Mouse (Mus musculus) fat pad, adult 2 months (tissue): ENCODE data around the gene Tra2a.
"Not testable (repeated sequence)": the region's sequence is repeated elsewhere in the genome, so short reads cannot be mapped to it uniquely, and the experiment has no call there.

Experiments used
- DNase-seq: peaks from one replicate; pipeline ENCODE4 v3.0.0-alpha.2; 2011; ENCODE audit warnings: low read depth, low spot score; ENCODE audit errors: extremely low read depth

Gene Tra2a

GRCm38 (mm10) chr6:49263847-49264243 lies at the start of gene Tra2a:
Gene Tra2a (minus strand): TSS chr6:49264033.
- DNase-seq: no peak

GRCm38 (mm10) chr6:49298286-49298685 lies 34.5 kb upstream of the Tra2a start:
- DNase-seq: no peak

DNA sequence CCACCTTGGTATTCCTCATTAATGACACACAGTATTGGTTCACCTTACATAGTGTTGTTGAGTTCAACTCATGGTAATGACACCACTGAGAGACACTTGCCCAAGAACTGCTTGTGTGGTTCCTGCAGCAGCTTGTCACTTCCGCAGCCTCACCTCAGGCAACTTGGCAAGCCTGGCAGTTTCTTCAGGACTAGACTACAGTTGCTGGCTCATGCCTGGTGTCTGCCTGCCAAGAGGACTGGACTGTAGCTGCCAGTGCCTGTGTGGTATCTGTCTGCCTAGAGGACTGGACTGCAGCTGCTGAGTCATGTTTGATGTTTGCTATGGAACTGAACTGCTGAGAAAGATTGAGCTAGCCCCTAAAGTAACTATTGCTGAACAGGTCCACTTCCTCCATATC lies 18.3 kb upstream of the Tra2a start:
- peak; percentile 99 for DNase-seq

DNA sequence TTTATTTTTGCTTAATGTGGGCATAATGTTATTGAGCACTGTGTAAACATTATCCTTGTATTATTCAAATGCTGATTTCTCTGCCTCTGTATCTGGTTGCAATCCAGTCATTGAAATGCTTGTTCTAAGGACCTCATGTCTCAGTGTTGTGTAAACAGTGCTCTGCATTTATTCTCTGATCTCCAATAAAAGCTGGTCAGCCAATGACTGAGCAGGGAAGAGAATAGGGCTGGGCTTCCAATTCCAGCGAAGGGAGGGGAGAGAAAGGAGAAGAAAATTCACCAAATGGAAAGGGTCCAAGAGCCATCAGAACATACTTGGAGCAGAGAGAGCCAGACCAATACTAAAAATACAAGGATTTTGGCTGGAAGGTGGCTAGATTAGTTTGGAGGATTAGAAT lies 17.1 kb upstream of the Tra2a start:
- no peak for DNase-seq

DNA sequence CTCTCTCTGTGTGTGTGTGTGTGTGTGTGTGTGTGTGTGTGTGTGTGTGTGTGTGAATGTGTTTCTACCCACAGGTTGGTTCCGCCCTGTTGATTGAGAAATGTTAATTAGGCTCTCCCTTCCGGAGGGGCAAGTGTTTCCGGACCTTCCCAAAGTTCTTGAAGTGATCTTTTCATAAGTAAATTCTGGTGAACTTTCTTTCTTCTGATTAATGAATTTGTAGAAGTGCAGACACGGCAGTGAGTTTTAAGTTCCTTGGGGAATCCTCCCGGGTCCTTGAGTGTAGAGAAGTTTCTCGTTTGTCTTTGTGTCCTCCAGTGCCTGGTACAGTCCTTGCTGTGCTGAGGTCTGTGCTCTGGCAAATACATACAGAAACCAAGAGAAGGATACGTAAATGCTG lies 11.5 kb upstream of the Tra2a start:
- DNase-seq: no peak

GRCm38 (mm10) chr6:49274416-49275091 lies 10.7 kb upstream of the Tra2a start:
- DNase-seq: no peak

GRCm38 (mm10) chr6:49273934-49274333 lies 10.1 kb upstream of the Tra2a start:
- no peak for DNase-seq

GRCm38 (mm10) chr6:49272863-49273262 lies 9.0 kb upstream of the Tra2a start:
- DNase-seq: no peak

DNA sequence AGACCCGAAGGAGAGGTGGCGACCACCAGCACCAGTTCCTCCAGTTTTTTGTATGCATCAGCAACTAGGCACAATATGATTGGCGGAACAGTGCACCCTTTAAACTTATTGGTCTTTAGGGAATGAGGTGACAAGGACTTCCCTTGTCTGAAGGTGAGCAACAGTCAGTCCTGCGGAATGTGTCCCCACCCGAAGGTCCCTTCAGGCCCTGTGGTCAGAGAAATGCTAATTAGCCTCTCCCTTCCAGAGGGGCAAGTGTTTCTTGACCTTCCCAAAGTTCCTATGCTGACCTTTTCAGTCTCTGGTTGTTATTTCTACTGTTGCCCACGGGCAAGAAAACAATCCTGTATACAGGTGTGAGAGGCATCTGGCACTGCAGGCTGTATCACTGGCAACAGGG lies 8.0 kb upstream of the Tra2a start:
- no peak for DNase-seq

DNA sequence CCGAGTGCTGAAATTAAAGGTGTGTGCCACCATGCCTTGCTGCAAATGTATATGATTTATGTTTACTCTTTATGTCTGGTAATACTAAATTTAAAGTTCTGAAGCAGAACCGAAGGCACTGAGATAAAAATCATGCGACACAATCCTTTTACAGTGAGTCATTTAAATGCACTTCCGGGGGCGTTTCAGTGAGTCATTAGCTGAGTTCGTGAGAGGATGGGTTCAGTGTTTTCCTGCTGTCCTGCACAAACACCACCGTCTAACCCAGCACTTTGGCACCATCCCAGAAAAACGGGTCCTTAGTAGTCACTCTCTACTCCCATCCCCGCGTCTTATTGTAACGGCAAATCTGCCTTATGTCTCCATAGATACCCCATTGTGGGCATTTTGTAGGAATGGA lies 6.1 kb upstream of the Tra2a start:
- no peak for DNase-seq

DNA sequence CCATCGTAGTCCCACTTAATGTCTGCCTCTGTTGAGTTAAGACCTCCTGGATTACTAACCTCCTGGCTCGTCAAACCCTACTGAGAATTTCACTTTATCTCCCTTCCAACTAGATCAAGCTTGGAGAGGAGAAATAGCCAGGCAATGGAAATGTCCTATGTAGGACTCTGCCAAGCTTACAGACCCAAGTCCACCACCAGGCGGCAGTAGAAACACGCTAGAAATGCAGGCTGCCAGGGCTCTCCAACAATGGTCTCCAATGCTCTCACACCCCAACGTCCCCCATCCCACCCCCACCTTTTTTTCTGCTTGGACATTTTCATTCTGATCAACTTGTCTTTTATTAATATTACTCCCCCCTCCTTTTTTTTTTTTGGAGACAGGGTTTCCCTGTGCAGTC lies 5.4 kb upstream of the Tra2a start:
- DNase-seq: no peak

DNA sequence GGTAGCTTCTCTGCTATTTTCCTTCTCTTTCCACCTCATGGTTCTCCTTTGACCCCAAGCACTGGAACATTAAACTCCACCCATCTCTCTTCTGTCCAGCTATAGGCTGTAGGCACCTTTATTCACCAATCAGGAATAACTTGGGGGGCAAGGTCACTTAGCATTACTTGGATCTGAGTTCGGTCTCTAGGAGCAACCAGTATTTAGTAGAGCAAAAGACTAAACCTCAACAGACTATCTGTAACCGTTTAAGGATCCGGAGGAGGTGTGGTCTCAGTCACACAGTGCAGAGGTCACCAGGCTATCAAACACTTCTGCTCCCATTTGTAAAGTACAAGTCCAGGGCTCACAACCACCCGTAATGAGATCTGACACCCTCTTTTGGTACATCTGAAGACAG lies 3.9 kb upstream of the Tra2a start:
- DNase-seq: no peak

DNA sequence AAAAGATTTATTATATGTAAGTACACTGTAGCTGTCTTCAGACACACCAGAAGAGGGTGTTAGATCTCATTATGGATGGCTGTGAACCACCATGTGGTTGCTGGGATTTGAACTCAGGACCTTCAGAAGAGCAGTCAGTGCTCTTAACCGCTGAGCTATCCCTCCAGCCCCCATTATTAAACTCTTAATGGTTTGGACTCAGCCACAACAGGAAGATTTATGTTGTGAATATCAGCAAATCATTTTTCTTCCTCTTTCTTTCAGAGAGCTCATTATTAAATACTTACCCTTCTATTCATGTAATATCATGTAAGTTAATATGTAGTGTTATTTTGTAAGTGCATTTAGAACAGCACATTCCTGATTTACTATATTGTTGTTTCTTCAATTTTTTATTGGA lies 1.4 kb upstream of the Tra2a start:
- not testable (repeated sequence) for DNase-seq

DNA sequence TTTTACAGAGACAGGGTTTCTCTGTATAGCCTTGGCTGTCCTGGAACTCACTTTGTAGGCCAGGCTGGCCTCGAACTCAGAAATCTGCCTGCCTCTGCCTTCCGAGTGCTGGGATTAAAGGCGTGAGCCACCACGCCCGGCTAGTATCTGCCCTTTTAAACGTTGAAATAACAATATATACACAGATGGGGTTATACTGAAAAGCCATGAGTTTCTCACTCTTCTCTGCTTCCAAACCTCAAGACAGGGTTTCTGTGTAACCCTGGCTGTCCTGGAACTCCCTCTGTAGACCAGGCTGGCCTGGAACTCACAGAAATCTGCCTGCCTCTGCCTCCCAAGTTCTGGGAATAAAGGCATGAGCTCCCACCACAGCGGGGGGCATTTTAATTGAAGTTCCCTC lies 613 bp upstream of the Tra2a start:
- DNase-seq: not testable (repeated sequence)

DNA sequence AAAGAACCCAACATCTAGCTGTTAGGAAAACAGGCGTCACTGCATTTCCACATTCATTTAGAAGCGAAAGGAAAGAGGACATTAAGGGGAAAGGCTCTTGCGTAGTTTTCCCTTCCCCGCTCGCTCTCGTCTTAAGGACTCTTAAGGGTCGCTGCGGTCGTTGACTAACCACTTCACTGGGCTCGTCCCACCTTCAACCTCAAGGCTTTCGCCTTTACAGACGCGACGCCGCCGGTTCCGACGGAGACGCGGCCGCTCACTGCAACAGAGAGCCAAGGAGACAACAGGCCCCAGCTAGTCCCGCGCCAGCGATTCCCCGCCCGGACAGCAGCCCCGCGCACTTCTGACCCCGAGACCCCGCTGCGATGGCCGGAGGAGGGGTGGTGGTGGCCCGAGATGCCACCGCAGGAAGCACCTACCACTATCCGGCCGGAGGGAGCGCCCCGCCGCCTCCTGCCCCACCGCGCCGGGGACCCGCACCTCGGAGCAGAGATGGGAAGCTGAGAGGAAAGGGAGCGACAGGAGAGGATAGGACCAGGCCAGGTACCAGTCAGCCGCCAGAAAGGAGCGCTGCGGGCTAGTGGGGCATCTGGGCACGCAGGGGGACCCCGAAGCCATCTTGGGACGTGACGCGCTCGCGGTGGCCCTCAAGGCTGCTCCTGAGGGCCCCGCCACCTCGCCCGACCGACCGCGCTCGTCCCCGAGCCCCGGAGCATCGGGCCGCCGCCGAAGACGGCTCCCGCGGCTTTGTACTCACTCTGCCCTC lies 569 bp downstream of the Tra2a start:
- DNase-seq: no peak

GRCm38 (mm10) chr6:49262421-49262820 lies 1.4 kb downstream of the Tra2a start:
- no peak for DNase-seq

DNA sequence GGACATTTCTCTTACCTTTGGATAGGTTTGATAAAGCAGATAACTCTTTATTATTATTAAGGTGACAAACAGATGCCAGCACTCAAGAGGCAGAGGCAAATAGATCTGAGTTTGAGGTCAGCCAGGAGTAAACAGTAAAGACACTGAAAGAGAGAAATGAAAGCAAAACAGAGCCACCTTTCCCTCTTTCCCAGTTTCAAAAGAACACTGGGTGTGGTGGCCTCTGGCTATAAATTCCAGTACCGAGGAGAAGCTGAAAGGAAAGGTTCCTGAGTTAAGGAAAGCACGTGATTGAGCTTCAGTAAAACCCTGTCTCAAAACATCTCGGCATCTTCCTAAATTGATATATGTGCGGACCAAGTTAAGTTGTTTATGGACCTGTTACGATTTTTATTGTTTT lies 4.1 kb downstream of the Tra2a start:
- no peak for DNase-seq

DNA sequence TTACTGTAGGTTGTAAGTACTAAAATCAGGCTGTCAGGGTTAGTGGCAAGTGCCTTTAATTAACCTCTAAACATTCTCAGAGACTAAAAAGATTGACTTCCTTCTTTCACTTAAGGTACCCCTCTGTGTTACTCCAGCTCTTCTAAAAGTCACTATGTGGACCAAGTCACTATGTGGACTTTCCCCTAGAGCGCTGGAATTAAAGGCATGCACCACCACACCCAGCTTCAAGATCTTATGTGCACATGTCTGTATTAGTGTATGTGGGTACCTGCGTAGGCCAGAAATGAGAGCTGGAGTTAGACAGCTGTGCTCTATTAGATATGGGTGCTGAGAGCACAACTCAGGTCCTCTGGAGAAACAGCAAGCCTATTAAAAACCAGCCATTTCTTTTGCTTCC lies 6.0 kb downstream of the Tra2a start:
- DNase-seq: no peak

DNA sequence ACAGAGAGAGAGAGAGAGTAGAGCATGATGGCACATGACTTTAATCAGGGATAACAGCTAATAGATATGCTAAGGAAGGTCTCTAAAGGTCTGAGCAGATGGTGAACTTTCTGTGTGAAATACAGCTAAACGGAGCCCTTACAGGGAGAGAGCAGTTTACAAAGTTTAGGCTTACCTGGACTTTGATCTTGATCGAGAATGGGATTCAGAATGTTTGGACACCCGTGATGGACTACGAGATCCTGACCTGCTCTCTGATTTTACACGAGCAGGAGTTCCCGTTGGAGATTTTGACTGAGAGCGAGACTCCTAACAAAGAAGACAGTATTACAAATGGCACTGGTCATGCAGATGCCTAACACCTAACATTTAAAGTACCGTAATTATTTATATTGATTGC lies 11.6 kb downstream of the Tra2a start:
- no peak for DNase-seq

GRCm38 (mm10) chr6:49251199-49251598 lies 12.6 kb downstream of the Tra2a start:
- DNase-seq: no peak

DNA sequence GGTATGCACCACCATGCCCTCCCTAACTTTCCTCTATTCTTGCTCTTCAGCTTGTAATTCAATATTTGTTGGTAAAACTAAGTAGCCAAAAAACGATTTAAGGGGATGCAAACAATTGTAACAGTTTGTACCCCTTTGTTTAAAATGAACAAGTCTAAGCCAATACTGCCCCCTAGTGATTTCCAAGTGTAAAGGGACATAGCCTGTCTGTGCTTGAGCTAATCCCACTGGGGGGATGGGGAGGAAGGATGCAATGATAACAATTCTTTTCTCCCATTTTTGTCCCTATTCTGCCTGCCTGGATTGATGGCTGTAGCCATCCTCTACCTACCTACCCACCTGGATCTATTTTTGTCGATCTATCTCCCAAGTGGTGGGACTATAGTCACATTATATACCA lies 16.6 kb downstream of the Tra2a start:
- DNase-seq: no peak

DNA sequence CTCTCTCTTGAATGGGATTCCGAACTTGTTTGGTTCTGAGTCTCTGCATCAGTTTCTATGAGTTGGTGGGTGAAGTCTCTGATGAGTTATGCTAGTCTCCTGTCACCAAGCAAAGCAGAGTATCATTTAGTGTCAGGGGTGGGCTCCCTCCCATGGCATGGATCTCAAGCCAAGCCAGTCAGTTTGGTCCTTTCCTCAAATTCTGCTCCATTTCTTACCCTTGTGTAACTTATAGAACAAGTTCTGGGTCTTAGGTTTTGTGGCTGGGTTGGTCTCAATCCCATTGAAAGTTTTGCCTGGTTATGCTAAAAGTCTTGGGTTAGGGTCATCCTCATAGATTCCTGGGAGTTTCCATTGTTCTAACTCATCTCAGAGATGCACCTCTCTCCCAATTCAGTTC lies 21.5 kb downstream of the Tra2a start:
- DNase-seq: no peak

GRCm38 (mm10) chr6:49241562-49241961 lies 22.3 kb downstream of the Tra2a start:
- DNase-seq: no peak
